Mouse (Mus musculus) heart, adult 2 months (tissue): Measurements from ENCODE around the gene Lyz1.

Experiments used
- CTCF ChIP-seq: fragments of 200-600 bp; IDR thresholded peaks from 2 replicates; pipeline ENCODE4 v1.8.1; 2022; ENCODE audit warnings: antibody characterized with exemption, mild to moderate bottlenecking, moderate library complexity
- EP300 ChIP-seq: fragments of 200-500 bp; IDR thresholded peaks from 2 replicates; pipeline ENCODE4 v1.6.1; 2011; ENCODE audit warnings: low read depth, low read length, control low read depth; ENCODE audit not compliant: insufficient read depth

DNA sequence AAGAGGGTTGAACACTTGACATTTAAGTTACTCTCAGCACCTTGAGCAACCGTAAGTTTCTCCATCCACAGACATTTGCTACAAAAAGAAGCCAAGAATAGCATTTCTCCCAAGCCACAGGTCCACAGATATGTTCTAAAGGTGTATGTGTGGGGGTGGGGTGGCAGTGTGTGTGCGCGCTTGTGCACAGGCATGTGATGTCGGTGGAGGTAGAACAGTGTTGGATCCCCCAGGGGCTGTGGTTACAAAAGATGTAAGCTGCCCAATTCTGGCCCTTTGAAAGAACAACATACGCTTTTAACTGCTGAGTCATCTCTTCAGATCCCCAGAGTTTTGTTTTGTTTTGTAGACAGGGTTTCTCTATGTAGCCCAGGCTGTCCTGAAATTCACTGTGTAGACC is 30.0 kb upstream of the Lyz1 start:
- TF ChIP-seq CTCF = no peak
- TF ChIP-seq EP300 = no peak
